Mouse (Mus musculus): ENCODE data around the gene Catsperg1.

DNA sequence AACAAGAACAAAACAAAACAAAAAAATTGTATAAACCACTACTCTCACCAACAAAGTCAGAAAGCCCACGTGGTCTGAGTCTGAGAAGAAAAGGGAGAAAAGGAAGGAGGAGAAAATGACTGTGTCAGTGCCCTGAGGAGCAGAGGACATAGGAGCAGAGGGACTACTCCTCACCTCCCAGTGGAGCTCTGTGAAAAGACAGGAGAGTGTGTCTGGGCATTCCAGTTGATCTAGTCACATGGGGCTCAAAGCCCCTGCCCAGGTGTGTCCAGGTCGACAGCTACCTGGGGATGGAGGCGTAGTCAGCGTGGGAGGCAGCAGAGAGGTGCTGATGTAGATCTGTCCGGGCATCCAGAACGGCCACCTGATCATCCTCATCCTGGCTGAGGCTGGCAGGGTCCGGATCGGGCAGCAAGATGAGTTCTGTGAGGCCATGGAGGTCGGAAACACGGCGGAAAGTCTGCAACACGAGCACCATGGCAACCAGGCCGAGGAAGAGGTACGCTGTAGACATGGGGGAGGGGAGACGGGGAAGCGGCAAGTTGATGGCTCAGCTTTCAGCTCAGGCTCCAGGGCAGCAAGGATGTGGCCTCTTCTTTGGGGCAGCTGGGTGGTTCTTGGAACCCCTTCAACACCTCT, 11.0 kb upstream of the Catsperg1 start:
- no peak for TF ChIP-seq CTCF (IDR thresholded peaks at IDR 0.05; ENCODE audit: low read depth)
- TF ChIP-seq EP300 (IDR thresholded peaks at IDR 0.05; ENCODE audit: low read depth) = no peak

All from liver, embryonic 14.5 days (tissue).